Mouse (Mus musculus) right cerebral cortex, postnatal 14 days (tissue): ENCODE data around the gene Shc3.

ENCODE experiments used
- DNase-seq: peaks from one replicate; pipeline ENCODE4 v3.0.0; 2022

The Shc3 gene

DNA sequence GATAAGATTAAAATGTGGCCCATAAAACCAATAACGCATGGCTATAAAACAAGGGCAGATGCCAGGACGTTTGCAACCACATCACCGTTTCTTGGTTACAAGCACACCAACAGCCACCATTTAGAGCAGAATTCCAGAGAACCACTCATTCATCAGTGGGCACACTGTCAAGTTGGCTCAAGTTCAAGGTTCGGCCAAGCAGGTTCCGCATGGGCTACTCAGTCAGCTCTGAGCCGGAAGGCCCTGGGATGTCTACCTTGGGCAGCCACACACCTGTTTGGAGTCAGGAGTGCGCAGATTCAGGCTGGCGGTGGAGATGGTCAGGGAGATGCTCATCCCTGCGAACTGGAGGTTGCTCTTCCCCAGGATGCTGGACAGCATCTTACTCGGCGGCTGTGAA lies 89.4 kb downstream of the Shc3 start:
- DNase-seq: peak; percentile 26

- no peak for DNase-seq
These were observed 92.2 kb downstream of the Shc3 start for GRCm38 (mm10) chr13:51476991-51477390.

DNA sequence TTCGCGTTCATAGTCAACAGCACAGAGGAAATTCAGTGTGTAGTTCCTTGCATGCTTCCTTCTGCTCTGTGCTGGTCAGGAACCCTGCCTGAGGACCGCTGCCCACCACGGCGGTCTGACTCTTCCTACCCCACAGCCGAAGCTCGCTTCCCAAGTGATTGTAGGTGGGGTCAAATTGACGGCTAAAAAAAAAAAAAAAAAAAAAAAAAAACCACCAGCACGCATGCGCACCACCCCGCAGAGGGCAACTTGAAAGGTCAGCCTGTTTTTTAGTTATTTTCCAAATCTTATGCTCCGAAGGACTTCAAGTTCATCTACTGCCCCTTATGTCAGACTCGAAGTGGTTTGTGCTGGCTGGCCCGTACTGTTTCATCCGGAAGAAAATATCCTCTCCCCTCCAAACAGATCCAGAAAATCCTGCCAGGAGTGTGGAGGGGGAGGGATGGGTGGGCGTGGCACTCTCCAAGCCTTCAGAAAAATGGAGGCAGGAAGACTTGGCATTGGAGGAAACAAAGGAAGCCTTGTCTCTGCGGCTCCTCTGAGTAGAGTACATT lies 100.4 kb downstream of the Shc3 start:
- DNase-seq: no peak

- DNase-seq: no peak
These were observed 102.9 kb downstream of the Shc3 start for GRCm38 (mm10) chr13:51466117-51466841.

- no peak for DNase-seq
These were observed 104.9 kb downstream of the Shc3 start for GRCm38 (mm10) chr13:51464294-51464693.

DNA sequence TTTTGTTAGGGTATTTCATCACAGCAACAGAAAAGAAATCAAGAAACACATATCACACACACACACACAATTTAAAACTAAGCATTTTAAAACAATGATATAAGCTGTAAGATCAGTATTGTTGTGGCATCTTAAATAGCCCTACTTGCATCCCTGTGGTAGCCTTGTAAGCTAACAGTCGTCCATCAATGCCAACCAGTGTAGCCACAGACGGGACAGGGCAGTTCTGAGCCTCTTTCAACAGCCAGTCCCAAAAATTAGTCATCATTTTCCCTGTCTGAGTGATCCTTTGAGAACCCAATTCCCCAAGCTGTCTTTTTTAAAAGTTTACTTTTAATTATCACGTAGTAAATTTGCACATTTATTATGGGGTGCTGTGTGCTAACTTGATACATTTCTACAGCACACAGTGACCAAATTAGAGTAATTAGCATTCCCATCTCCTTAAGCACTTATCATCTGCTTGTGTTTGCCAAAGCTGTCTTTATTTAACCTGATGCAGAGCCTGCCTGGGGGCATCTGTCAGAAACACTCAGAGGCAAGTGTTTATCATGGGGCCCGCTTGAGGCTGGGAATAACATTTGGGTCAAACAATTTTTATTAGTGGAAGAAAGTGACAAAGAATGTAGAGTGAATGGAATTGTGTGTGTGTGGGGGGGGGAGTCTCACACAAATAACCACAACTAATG lies 112.9 kb downstream of the Shc3 start:
- DNase-seq: no peak

DNA sequence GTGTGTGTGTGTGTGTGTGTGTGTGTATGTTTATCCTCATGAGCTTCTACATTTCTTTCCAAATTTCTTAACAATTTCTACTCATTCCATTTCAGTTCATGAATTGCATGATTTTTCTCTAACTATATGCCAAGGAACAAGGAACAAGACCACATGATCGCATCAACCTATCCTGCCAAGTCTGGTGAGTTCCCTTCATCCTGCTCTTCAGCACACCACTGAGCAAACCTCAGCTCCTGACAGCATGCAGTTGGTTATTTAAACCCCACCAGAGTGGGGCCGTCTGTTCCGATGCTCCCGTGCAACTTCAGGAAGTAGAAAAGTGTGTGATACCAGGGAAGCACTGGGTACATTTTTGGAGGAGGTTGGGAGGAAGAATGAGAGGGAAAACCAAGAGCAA lies 122.7 kb downstream of the Shc3 start:
- DNase-seq: no peak

- no peak for DNase-seq
These were observed 126.3 kb downstream of the Shc3 start for GRCm38 (mm10) chr13:51442922-51443321.

DNA sequence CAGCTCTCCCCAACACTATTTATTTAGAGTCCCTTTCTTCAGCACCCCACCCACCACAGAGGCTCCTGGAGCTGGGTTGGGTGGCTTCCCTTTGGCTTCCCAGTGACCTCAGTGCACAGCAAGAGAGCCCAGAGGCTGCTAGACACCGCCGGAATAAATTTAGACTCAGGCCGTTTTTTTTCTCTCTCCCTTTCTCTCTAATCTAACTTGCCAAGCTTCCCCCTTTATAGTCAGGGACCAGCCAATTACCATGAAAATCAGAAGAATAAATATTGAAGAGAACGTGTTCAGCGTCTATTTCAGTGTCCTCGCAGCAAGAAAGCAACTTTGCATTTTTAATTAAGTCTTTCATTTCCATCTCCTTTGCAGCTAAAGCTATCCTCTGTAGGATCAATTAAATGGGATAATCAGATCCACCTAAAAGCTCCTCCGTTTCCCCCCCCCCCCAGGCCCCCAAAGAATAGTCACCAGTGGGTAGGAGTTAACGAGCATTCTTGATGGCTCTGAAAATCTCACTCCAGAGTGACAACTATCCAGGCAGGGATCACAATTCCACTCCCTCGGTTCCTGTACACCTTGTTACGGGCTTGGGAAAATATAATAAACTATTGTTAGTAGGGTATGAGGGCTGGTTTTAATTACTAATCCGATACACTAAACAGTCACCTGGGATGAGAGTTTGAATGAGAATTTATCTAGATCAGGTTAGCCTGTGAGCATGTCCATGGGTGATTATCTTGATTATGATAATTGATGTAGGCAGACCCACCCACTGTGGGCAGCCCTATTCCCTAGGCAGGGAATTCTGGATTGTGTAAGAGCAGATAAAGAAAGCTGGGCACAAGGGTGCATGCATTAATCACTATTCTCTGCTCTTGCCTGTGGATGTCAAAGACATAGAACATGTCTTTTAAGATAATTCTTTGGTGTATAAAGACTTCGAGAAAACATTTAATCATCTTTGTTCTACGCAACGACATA lies 131.8 kb downstream of the Shc3 start:
- no peak for DNase-seq

DNA sequence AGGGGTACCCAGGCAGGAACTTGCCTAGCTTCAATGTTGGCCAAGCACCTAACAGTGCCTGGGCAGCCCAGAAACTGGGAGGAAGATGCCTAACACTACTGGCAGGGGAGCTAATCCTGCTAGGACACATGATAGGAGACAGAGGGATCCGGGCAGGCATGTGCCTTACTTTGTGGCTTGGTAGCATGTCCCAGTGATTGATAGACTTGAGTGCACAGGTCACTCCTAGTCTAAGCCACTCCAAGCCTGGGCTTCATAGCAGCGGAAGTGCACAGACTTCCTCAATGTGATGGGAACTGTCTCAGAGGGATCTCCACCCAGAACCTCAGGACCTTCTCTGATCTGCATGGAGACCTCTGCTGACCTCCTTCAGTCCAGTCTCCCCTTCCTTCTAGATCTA lies 134.1 kb downstream of the Shc3 start:
- no peak for DNase-seq

GRCm38 (mm10) chr13:51434460-51434859 lies 134.8 kb downstream of the Shc3 start:
- DNase-seq: no peak

DNA sequence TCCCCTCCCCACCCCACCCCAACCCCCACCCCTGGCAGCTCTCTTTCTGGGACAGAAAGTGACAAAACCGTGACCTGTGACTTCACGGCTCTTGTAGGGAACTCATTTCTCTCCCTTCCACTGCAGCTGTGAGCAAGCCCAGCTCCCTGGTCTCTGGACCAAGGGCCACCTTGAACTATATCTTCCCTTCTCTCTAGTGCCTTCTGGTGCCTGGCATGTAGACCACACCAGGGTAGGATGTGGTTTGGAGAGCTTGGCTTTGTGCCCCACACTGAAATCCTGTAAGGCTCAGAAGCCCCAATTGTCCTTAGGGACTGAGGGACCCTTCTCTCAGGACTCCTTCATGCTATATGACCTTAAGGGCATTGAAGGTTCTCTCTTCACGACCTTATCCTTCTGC lies 135.8 kb downstream of the Shc3 start:
- no peak for DNase-seq

GRCm38 (mm10) chr13:51425662-51426443 lies 143.4 kb downstream of the Shc3 start:
- DNase-seq: no peak

DNA sequence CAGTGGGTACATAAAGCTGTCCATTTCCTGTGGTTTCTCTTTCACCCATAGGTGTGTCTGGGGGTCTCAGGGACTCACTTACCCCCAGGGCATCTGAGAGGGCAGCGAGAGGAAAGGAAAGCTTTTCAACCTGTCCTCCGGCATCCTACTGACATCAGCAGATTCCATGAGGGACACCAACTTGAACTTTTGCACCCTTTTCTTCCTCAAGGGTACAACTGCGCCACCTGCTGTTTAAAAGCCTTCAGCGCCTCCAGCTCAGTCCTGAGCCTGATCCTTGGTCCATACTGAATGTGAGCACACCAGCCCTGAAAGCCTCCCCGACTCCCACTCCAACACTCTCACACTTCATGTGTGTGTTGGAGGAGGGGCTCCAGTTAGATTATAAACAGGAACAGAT lies 144.6 kb downstream of the Shc3 start:
- peak; percentile 62 for DNase-seq

GRCm38 (mm10) chr13:51423647-51424046 lies 145.6 kb downstream of the Shc3 start:
- peak; percentile 5 for DNase-seq

GRCm38 (mm10) chr13:51420861-51421260 lies 148.4 kb downstream of the Shc3 start:
- peak; percentile 52 for DNase-seq

DNA sequence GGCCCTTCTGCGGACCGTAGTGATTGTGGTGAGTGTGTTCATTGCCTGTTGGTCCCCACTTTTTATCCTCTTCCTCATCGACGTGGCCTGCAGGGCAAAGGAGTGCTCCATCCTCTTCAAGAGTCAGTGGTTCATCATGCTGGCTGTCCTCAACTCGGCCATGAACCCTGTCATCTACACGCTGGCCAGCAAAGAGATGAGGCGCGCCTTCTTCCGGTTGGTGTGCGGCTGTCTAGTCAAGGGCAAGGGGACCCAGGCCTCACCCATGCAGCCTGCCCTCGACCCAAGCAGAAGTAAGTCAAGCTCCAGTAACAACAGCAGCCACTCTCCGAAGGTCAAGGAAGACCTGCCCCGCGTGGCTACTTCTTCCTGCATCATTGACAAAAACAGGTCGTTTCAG lies 149.7 kb downstream of the Shc3 start:
- DNase-seq: no peak

DNA sequence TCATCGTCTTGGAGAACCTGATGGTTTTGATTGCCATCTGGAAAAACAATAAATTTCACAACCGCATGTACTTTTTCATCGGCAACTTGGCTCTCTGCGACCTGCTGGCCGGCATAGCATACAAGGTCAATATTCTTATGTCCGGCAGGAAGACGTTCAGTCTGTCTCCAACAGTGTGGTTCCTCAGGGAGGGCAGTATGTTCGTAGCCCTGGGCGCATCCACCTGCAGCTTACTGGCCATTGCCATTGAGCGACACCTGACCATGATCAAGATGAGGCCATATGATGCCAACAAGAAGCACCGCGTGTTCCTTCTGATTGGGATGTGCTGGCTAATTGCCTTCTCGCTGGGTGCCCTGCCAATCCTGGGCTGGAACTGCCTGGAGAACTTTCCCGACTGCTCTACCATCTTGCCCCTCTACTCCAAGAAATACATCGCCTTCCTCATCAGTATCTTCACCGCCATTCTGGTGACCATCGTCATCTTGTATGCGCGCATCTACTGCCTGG lies 150.2 kb downstream of the Shc3 start:
- no peak for DNase-seq

DNA sequence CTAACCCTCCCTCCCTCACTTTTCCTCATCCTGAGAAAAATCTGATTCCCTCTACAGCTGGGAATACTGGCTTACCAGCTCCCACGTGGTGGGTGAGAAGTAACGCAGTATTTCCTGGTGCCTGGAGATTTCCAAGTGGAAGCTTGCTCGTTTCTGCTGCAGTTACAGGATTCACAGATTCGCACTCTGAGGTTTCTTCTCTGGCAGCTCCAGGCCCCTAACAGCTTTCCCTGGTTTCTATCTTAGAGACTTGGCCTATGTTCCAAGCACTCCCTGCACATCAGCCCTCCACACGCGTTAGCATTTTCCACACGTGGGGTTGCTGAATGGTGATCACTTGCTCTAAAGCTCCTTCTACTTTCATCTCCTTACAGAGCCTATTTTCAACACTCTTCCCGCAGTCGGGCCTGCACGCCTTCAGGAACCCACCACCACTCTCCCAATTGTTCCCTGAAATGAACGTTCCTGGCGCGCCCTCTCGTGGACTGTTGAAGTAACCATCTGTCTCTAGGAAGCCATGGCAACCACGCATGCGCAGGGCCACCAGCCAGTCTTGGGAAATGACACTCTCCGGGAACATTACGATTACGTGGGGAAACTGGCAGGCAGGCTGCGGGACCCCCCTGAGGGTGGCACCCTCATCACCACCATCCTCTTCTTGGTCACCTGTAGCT lies 150.8 kb downstream of the Shc3 start:
- peak; percentile 99 for DNase-seq

DNA sequence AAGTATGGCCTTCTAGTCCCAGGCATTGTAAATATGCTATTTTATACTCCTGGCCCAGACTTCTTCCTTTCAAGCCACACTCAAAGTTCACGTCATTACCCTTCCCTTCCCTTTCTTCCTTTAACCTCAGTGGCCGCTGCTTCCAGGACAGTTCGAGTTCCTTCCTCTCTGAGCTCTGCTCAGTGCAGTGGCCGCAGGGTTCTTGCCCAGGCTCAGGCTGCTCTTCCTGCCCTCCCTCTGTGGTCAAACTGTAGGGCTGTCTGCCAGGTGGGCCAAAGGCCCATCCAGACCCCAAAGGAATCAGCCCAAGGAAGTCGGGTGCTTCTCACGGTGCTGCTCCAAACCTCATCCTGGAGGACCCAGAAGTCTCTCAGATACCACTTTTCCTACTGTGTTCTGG lies 151.4 kb downstream of the Shc3 start:
- DNase-seq: no peak

GRCm38 (mm10) chr13:51416727-51417126 lies 152.5 kb downstream of the Shc3 start:
- DNase-seq: peak; percentile 37
